Mouse (Mus musculus) kidney, adult 2 months (tissue): ENCODE data around the gene Gper1. TPM values are rescaled to one million over a fixed set of nuclear protein-coding genes. Genes with fewer than 3 reads are reported as not detected.

Experiments
- DNase-seq: peaks from one replicate; pipeline ENCODE4 v3.0.0; 2021
- H3K27ac ChIP-seq: fragments of 200-500 bp; 2 replicates; pipeline ENCODE4 v1.5.1; 2012; ENCODE audit warnings: low read depth, low read length, control low read depth, inconsistent platforms; ENCODE audit not compliant: insufficient read depth
- H3K27me3 ChIP-seq: fragments of 200-500 bp; replicated peaks from 2 replicates; pipeline ENCODE4 v1.6.1; 2012; ENCODE audit warnings: mild to moderate bottlenecking, moderate library complexity, low read length, inconsistent platforms; ENCODE audit not compliant: control insufficient read depth, insufficient read depth
- H3K36me3 ChIP-seq: fragments of 200-500 bp; 2 replicates; pipeline ENCODE4 v1.6.1; 2012; ENCODE audit warnings: mild to moderate bottlenecking, moderate library complexity, low read length, inconsistent platforms; ENCODE audit not compliant: control insufficient read depth, insufficient read depth
- H3K4me1 ChIP-seq: fragments of 200-500 bp; 2 replicates; pipeline ENCODE4 v1.6.1; 2011; ENCODE audit warnings: low read length; ENCODE audit not compliant: control insufficient read depth, insufficient read depth
- H3K4me3 ChIP-seq: fragments of 200-500 bp; 2 replicates; pipeline ENCODE4 v1.5.1; 2011; ENCODE audit warnings: mild to moderate bottlenecking, low read depth, low read length, control low read depth; ENCODE audit not compliant: insufficient read depth
- CTCF ChIP-seq: fragments of 200-500 bp; conservative IDR thresholded peaks from 2 replicates; pipeline ENCODE4 v1.5.1; 2011; ENCODE audit warnings: low read depth, mild to moderate bottlenecking, control low read depth, low read length, moderate library complexity, mixed read lengths; ENCODE audit not compliant: insufficient read depth, insufficient read length
- POLR2A ChIP-seq: fragments of 200-500 bp; IDR thresholded peaks from one replicate; pipeline ENCODE4 v1.6.1; 2011; ENCODE audit warnings: low read depth, low read length, control low read depth
- WGBS: fragments of 180-500 bp; shearing (Covaris S2); methylation state at CpG from one replicate; pipeline ENCODE4 v1.1.7; 2018; 5-methylcytosine and 5-hydroxymethylcytosine counted together
- polyA plus RNA-seq: library from polyadenylated mRNA; depleted of rRNA; stranded (reverse); fragments of >200 nt; gene quantifications from 2 replicates; pipeline ENCODE4 v1.2.3, GENCODE M21; 2012

Gper1 gene
- polyA plus RNA-seq, 1 experiment = 2.7 TPM

DNA sequence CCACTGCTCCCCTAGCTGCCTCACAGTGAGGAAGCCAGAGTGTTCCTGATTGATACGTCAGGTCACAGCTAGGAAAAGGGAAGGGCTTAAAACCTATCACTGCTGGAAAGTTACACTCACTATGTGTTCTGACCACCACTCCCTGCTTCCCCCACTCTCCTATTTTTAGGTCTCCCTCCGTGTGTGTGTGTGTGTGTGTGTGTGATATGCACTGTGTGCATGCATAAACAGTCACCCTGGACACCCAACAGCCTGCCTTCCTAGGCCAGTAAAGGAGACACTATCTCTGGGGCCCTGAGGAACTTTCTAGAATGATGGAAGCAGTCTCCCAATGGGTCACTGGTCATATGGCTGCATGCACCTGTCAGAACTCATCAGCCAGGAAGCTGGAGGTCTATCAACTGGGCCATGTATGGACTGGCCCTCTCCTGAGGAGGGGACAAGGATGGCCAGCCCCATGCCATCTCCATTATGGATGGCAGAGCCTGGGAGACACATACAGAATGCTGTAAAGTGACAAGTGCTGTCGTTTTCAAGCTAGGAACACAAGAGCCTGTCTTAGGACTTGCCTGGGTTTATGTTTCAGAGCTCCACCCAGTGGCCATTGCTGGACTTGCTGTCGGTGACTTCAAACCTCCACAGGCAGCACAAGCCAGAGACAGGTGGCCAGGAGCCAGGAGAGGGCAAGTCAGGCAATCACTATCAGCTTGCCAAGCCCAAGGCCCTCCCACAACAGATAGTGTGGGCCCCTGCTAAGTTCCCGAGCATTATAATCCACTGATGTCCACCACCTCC is 24.8 kb upstream of the Gper1 start:
- Histone ChIP-seq H3K27ac (no peak overlapping the region), H3K4me3 (no peak overlapping the region), H3K36me3 (no peaks in the 10 kb centered on the region), H3K27me3 (no peaks in the 10 kb centered on the region), H3K4me1 (peaks cover 11% of the 10 kb centered on the region; the same call in 1 of the 2 replicates)
- peak; percentile 97 for DNase-seq
- WGBS = 20% methylated on average over 5 of the region's 5 CpGs
- TF ChIP-seq CTCF (peak; percentile 92), POLR2A (no peak)

- H3K36me3 ChIP-seq = no peaks in the 10 kb centered on the region
- TF ChIP-seq CTCF (no peak), POLR2A (no peak)
- no peak overlapping the region for H3K4me3 ChIP-seq
- 72% methylated on average over 5 of the region's 5 CpGs for WGBS
- no peak overlapping the region for H3K27ac ChIP-seq
- peaks cover 11% of the 10 kb centered on the region; the same call in 1 of the 2 replicates for H3K4me1 ChIP-seq
- H3K27me3 ChIP-seq = no peaks in the 10 kb centered on the region
- DNase-seq = no peak
Observed at GRCm38 (mm10) chr5:139398786-139399185, 24.2 kb upstream of the Gper1 start.

GRCm38 (mm10) chr5:139399991-139400390 is 23.0 kb upstream of the Gper1 start:
- TF ChIP-seq CTCF (no peak), POLR2A (no peak)
- H3K27ac ChIP-seq = no peak overlapping the region
- no peak overlapping the region for H3K4me3 ChIP-seq
- peaks cover 7% of the 10 kb centered on the region; the same call in 1 of the 2 replicates for H3K4me1 ChIP-seq
- H3K36me3 ChIP-seq = no peaks in the 10 kb centered on the region
- H3K27me3 ChIP-seq = no peaks in the 10 kb centered on the region
- 82% methylated on average over 14 of the region's 14 CpGs for WGBS
- no peak for DNase-seq

- WGBS = 96% methylated on average over 2 of the region's 2 CpGs
- TF ChIP-seq CTCF (no peak), POLR2A (no peak)
- Histone ChIP-seq H3K27me3 (no peaks in the 10 kb centered on the region), H3K36me3 (no peaks in the 10 kb centered on the region), H3K4me1 (peaks cover 7% of the 10 kb centered on the region; the same call in 1 of the 2 replicates), H3K27ac (no peak overlapping the region), H3K4me3 (no peak overlapping the region)
- DNase-seq = no peak
Observed at GRCm38 (mm10) chr5:139402106-139402505, 20.8 kb upstream of the Gper1 start.

DNA sequence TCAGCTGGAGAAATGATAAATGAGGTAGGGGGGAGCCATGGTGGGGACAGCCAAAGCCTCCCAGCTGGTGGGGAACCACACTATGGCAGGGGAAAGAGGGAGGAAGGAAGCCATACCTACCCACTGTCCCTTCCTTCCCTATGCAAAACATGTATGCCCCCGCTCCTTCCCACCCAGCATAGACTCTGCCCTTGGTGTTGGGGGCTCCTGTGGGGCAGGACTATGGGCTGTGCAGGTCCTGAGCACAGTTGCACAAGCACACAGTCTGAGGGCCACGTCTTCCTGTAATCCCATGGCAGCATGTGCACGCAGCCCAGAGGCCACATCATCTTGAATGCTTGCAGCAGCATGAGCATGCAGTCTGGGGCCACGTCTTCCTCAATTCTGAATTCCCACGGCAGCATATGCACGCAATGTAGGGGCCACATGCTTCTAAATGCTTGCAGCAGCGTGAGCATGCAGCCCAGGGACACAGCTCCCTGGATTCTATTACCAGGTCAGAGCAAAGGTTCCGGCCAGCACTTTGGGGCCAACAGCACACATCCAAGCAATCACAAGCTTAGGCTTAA is 19.2 kb upstream of the Gper1 start:
- Histone ChIP-seq H3K27me3 (no peaks in the 10 kb centered on the region), H3K27ac (no peak overlapping the region), H3K4me1 (0 out of 2 replicates have a peak, but pooled peaks cover 4% of the 10 kb centered on the region), H3K4me3 (no peak overlapping the region), H3K36me3 (no peaks in the 10 kb centered on the region)
- TF ChIP-seq CTCF = no peak
- no peak for TF ChIP-seq POLR2A
- no peak for DNase-seq
- 86% methylated on average over 8 of the region's 8 CpGs for WGBS

DNA sequence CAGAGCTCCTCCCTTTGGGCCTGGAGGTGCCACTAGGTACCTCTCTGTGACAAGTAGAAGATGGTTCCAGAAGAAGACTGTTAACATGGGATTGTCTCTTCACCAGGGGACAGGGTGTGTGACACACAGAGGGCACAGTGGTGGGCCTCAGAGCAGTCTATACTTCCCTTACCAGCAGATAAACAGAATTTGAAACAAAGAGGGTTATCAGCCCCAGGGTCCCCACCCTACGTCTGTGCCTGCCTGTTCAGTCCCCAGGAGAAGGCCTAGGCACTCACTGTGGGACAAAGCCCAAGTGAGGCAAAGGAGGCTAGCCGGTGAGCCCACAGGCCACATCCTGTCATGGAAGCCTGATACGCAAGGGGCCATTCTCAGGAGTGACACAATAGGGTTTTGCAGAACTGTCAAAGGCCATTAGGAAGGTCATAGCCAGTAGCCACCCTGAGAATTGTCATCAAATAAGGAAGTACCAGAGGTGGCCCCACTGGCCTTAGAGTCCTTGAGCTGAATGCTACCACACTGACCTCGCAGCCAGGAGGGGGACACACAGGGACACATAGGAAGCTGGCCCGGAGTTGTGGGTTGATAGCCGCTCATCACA is 18.1 kb upstream of the Gper1 start, which contains the start of gene C130050O18Rik:
Gene C130050O18Rik (plus strand): TSS at position 480 of the 601 bp plus-strand sequence.
- H3K36me3 ChIP-seq = no peaks in the 10 kb centered on the region
- no peaks in the 10 kb centered on the region for H3K27me3 ChIP-seq
- DNase-seq = no peak
- 0 out of 2 replicates have a peak, but pooled peaks cover 4% of the 10 kb centered on the region for H3K4me1 ChIP-seq
- no peak within 1 kb of the TSS for H3K4me3 ChIP-seq
- H3K27ac ChIP-seq = peak within 1 kb of the TSS; percentile 36
- TF ChIP-seq CTCF (no peak), POLR2A (no peak)
- 81% methylated on average over 6 of the region's 6 CpGs for WGBS

DNA sequence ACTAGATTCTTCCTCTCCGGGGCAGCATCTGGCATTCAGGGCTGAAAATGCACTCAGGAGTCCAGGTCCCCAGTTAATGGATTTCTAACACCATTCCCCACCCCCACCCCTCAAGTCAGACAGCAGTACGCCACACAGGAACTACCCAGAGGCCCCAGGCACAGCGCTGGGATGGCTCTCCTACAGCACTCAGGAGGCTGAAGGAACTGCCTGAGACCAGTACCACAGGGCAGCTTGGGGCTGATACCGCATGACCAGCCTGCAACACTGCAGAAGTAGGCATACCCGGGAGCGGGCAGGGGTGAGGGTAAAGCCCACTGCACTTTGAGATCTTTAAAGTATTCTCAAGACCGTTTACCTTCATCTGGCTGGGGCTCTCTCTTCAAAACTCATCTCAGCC is 17.5 kb upstream of the Gper1 start:
- H3K27ac ChIP-seq = peak overlapping the region; percentile 36
- H3K36me3 ChIP-seq = no peaks in the 10 kb centered on the region
- TF ChIP-seq POLR2A (no peak), CTCF (no peak)
- H3K27me3 ChIP-seq = no peaks in the 10 kb centered on the region
- 0 out of 2 replicates have a peak, but pooled peaks cover 4% of the 10 kb centered on the region for H3K4me1 ChIP-seq
- no peak for DNase-seq
- no peak overlapping the region for H3K4me3 ChIP-seq
- 51% methylated on average over 7 of the region's 7 CpGs for WGBS
